Mouse (Mus musculus) stomach, embryonic 16.5 days (tissue): ENCODE results near the gene Jmjd4. TPM values are rescaled to one million over a fixed set of nuclear protein-coding genes. Genes with fewer than 3 reads are reported as not detected.
A peak's percentile ranks its signal among the peaks of the same experiment; 100 is the strongest.

Experiments used
- ATAC-seq: fragments of 200-750 bp; cut with Nextera tagmentation; 2 replicates; pipeline ENCODE4 v1.8.0; 2017; ENCODE audit warnings: moderate number of reproducible peaks, moderate TSS enrichment; ENCODE audit not compliant: insufficient read depth, low FRiP score
- H3K27ac ChIP-seq: fragments of 300-500 bp; sonication (generic); 2 replicates; pipeline ENCODE4 v1.5.1; 2014; ENCODE audit warnings: low read length
- H3K27me3 ChIP-seq: fragments of 300-500 bp; sonication (generic); 2 replicates; pipeline ENCODE4 v1.6.1; 2014; ENCODE audit warnings: low read length, control low read depth, mixed read lengths; ENCODE audit not compliant: control insufficient read depth, insufficient read depth
- H3K36me3 ChIP-seq: fragments of 300-500 bp; sonication (generic); 2 replicates; pipeline ENCODE4 v1.6.1; 2014; ENCODE audit warnings: low read length; ENCODE audit not compliant: control insufficient read depth, insufficient read depth
- H3K4me1 ChIP-seq: fragments of 300-500 bp; sonication (generic); 2 replicates; pipeline ENCODE4 v1.6.1; 2014; ENCODE audit warnings: low read length, control low read depth, mixed read lengths; ENCODE audit not compliant: control insufficient read depth, insufficient read depth
- H3K4me2 ChIP-seq: fragments of 300-500 bp; sonication (generic); 2 replicates; pipeline ENCODE4 v1.6.1; 2014; ENCODE audit warnings: low read depth, low read length, mixed read lengths
- H3K4me3 ChIP-seq: fragments of 300-500 bp; sonication (generic); replicated peaks from 2 replicates; pipeline ENCODE4 v1.5.1; 2014; ENCODE audit warnings: mild to moderate bottlenecking, low read length
- H3K9ac ChIP-seq: fragments of 300-500 bp; sonication (generic); 2 replicates; pipeline ENCODE4 v1.6.1; 2014; ENCODE audit warnings: low read length
- H3K9me3 ChIP-seq: fragments of 300-500 bp; sonication (generic); replicated peaks from 2 replicates; pipeline ENCODE4 v1.6.1; 2016; ENCODE audit warnings: low read length, control low read depth; ENCODE audit not compliant: control insufficient read depth
- whole genome bisulfite sequencing: fragments of 180-500 bp; shearing (Covaris S2); extraction: QIAGEN DNeasy Blood & Tissue Kit; methylation state at CpG from one replicate; pipeline ENCODE4 v1.1.7; 2014; 5-methylcytosine and 5-hydroxymethylcytosine counted together
- polyA plus RNA-seq: library from polyadenylated mRNA; unstranded; fragments of >200 nt; fragmentation: Nextera tagmentation; extraction: Ambion mirVana; gene quantifications from 2 replicates; pipeline ENCODE4 v1.2.1, GENCODE M21; 2015

Gene Jmjd4
- polyA plus RNA-seq, 1 experiment from 2014 or later, result 9.3 TPM

DNA sequence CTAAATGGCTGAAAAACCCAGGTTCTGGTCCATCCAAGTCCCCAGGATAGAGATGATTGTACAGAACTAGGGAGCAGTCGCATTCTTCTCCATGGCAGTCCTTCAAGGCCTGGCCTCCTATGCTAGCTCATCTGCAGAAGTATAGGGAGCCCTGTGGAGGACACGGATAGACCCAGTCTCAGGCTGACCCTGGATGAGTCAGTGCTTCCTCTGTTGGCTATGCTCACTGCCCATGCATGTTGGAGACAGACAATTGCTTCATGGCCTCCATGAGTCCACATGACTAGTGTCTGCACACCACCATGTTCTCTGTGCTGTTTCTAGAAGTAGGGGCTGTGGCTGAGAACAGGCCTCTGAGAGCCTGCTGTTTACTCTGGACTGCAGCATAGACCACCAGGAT is 6.5 kb downstream of the Jmjd4 start:
- H3K4me1 ChIP-seq, result no peaks in the 10 kb centered on the region; the same call in 1 of the 2 replicates
- no peak overlapping the region for H3K4me2 ChIP-seq
- H3K4me3 ChIP-seq, result no peak overlapping the region
- no peak for ATAC-seq
- peaks cover 17% of the 10 kb centered on the region; the same call in 1 of the 2 replicates for H3K36me3 ChIP-seq
- no peak overlapping the region for H3K27ac ChIP-seq
- no peak overlapping the region for H3K9ac ChIP-seq
- WGBS, result 85% methylated on average over 2 of the region's 2 CpGs
- no peaks in the 10 kb centered on the region for H3K27me3 ChIP-seq
- no peaks in the 10 kb centered on the region for H3K9me3 ChIP-seq

DNA sequence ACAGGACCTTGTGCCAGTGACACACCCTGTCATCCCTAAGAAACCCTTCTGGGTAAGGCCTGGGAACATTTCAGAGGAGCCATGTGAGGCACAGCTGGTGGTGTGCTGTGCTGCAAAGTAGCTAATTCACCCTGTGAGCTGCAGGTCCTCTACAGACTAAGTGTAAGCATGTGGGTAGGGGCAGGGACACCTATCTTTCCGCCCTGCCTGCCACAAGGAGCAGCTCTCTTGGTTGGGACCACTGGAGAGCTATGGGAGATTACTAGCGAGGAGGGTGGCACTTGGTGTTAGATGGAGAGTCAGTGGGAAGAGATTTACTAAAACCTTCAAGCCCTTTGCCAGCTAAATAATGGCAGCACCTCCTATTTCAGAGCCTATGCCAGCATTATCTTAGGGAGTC is 7.0 kb downstream of the Jmjd4 start:
- ATAC-seq, result no peak
- Histone ChIP-seq H3K4me1 (no peaks in the 10 kb centered on the region), H3K9ac (no peak overlapping the region), H3K36me3 (peaks cover 17% of the 10 kb centered on the region; the same call in 1 of the 2 replicates), H3K27ac (no peak overlapping the region), H3K27me3 (no peaks in the 10 kb centered on the region), H3K9me3 (peaks cover under 1% of the 10 kb centered on the region; the same call in 1 of the 2 replicates), H3K4me2 (no peak overlapping the region), H3K4me3 (no peak overlapping the region)
- 90% methylated on average over 2 of the region's 2 CpGs for WGBS

DNA sequence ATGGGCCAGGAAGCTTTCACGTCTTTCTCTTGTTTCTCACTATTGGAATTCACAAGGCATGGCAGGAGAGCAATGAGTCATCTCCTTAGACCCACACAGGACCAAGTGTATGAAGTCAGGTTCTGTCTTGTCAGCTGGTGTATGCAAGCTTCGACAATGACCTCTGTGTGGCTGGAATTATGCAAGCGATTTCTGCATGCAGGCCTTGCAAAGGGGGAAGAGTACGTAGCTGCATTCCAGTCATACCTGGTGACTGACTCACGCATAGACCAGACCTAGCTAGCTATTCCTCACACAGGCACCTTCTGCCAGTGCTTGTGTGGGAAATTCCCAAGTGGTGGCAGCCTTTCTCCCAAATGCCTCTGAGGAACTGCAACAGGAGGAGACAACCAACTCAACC is 9.1 kb downstream of the Jmjd4 start:
- H3K4me3 ChIP-seq, result no peak overlapping the region
- H3K27me3 ChIP-seq, result no peaks in the 10 kb centered on the region
- peak; percentile 87 for ATAC-seq
- no peaks in the 10 kb centered on the region for H3K4me1 ChIP-seq
- H3K27ac ChIP-seq, result peak overlapping the region; percentile 49; the same call in 1 of the 2 replicates
- H3K4me2 ChIP-seq, result no peak overlapping the region
- 20% methylated on average over 5 of the region's 5 CpGs for WGBS
- peaks cover 20% of the 10 kb centered on the region for H3K9me3 ChIP-seq
- H3K36me3 ChIP-seq, result peaks cover 33% of the 10 kb centered on the region
- H3K9ac ChIP-seq, result no peak overlapping the region

DNA sequence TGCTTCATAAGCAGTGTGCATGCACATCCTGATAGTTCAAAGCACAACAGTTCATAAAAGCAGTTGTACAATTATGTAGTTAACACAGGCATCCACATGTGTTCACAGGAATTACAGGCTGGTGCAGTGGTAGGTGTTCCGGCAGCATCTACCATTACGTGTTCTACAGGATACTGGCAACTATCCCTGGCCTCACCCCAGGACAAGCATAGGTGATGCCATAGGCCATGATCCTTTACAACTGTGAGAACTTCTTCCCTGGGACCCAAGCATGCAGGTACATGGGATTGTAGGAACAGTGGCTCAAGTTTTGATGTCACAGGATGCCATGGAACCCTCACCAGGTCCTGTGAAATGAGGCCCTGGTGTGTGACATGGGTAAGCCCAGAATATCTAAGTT is 10.6 kb downstream of the Jmjd4 start:
- Histone ChIP-seq H3K27me3 (no peaks in the 10 kb centered on the region), H3K4me2 (no peak overlapping the region), H3K27ac (no peak overlapping the region), H3K36me3 (peaks cover 40% of the 10 kb centered on the region), H3K9ac (no peak overlapping the region), H3K4me1 (no peaks in the 10 kb centered on the region), H3K9me3 (peaks cover 27% of the 10 kb centered on the region), H3K4me3 (no peak overlapping the region)
- ATAC-seq, result no peak
- whole genome bisulfite sequencing, result 89% methylated on average over 2 of the region's 2 CpGs

DNA sequence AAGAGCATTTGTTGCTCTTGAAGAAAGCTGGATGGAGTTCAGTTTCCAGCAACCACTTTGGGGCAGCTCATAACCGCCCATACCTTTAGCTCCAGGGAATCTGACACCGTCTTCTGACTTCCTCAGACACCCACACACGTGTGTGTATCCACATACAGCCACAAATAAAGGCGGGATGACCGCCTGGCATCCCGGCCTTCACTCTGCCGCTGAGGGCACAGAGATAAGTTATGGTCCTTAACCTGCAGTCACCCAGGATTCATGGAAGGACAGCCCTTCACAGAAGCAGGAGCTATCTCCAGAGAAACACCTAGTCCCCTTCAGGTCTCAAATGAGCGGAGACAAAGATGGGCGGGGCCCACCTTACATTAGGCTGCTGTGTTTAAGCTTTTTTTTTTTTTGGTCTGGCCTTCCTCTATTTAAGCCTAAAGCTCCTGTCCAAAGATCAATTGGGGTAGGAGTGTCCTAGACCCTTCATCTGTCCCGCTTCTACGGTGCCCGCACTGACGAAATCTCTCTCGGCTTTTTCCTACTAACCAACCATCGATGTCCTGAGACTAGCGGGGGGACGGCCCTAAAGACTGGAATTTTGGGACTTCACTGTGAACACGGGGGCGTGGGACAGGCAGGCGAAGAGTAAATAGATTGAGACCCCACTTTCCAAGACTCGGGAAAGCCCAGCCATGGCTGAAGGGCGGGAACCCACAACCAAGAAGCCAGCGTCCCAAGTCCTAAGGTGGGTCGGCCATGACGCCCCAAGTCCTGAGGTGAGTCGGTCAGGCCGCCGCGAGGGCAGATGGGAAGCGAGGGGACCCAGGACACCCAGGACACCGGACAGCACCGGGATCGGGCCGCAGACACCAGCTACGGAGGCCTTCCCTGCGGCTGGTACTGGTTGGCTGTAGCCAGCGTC is 21.8 kb downstream of the Jmjd4 start:
- peak overlapping the region; percentile 78 for H3K27ac ChIP-seq
- peak overlapping the region; percentile 83 for H3K9ac ChIP-seq
- peak overlapping the region; percentile 91 for H3K4me3 ChIP-seq
- no peaks in the 10 kb centered on the region for H3K9me3 ChIP-seq
- peaks cover 7% of the 10 kb centered on the region for H3K4me1 ChIP-seq
- H3K27me3 ChIP-seq, result no peaks in the 10 kb centered on the region
- peak; percentile 74; the same call in 1 of the 2 replicates for ATAC-seq
- no peaks in the 10 kb centered on the region for H3K36me3 ChIP-seq
- peak overlapping the region; percentile 84 for H3K4me2 ChIP-seq
- WGBS, result 3% methylated on average over 37 of the region's 37 CpGs

DNA sequence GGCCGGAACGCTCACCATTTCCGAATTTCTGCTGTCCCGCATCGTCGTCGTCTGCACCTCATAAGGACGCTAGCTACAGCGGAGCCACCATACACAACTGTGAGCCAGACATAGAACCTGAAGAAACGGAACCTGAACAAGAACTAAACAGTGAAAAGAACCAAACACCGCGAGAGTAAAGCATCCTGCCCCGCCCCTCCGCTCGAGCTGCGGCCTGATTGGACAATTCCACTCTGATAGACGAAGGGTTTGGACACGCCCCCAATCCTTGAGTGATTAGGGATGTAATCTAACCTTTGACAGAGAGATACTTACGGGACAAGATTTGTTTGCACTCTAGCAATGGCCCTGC is 22.5 kb downstream of the Jmjd4 start, which contains the start of gene Zfp867:
Gene Zfp867 (minus strand): TSS at position 149 of the 352 bp plus-strand sequence.
- peak; percentile 91 for ATAC-seq
- H3K9me3 ChIP-seq, result no peaks in the 10 kb centered on the region
- peak within 1 kb of the TSS; percentile 83 for H3K9ac ChIP-seq
- peak within 1 kb of the TSS; percentile 91 for H3K4me3 ChIP-seq
- peaks cover 7% of the 10 kb centered on the region for H3K4me1 ChIP-seq
- peak within 1 kb of the TSS; percentile 84 for H3K4me2 ChIP-seq
- no peaks in the 10 kb centered on the region for H3K36me3 ChIP-seq
- peak within 1 kb of the TSS; percentile 78 for H3K27ac ChIP-seq
- H3K27me3 ChIP-seq, result no peaks in the 10 kb centered on the region
- under 1% methylated on average over 19 of the region's 19 CpGs for WGBS

DNA sequence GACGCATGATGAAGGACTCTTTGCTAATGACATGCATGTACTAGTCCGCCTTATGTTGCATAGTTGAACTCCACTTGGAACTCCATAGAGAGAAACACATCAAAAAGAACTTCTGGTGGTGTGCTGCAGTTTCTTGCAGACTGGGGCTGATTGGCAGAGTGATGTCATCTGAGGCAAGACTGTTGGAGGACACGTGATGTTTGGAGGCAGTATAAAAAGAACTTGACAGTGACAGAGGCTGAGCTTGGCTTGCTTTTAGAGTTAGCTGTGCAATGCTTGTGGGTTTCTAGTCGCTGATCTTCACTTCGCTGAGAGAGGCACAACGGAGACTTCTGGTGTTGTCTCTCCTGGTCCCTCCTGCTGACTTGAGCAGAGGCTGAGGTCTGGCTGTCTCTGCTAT is 27.4 kb downstream of the Jmjd4 start:
- Histone ChIP-seq H3K4me3 (no peak overlapping the region), H3K4me2 (no peak overlapping the region), H3K9me3 (no peaks in the 10 kb centered on the region), H3K4me1 (no peaks in the 10 kb centered on the region), H3K36me3 (no peaks in the 10 kb centered on the region), H3K27me3 (no peaks in the 10 kb centered on the region), H3K27ac (no peak overlapping the region), H3K9ac (no peak overlapping the region)
- no peak for ATAC-seq
- WGBS, result 68% methylated on average over 6 of the region's 6 CpGs

DNA sequence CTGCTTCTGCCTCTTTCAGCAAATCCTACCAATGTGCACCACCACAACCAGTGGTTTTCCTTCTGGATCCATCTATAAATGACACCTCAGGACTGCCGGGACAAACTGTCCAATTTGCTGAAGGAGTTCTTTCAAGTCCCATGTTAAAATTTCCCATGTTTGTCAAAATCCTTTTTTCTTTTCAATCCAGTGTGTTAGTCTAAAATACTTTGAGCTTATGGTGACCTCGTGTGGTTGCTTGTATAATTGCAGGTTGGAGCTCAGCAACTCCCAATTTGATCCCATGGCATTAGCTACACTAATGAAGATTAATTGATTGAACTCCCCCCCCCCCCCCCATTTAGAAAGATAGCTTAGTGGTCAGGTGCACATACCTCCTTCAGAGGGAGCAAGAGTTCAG is 33.4 kb downstream of the Jmjd4 start:
- Histone ChIP-seq H3K9ac (no peak overlapping the region), H3K36me3 (peaks cover 17% of the 10 kb centered on the region; the same call in 1 of the 2 replicates), H3K27ac (no peak overlapping the region), H3K9me3 (no peaks in the 10 kb centered on the region), H3K4me1 (no peaks in the 10 kb centered on the region), H3K4me3 (no peak overlapping the region), H3K4me2 (no peak overlapping the region), H3K27me3 (no peaks in the 10 kb centered on the region)
- no peak for ATAC-seq
- 7% methylated on average over 2 of the region's 2 CpGs for WGBS

DNA sequence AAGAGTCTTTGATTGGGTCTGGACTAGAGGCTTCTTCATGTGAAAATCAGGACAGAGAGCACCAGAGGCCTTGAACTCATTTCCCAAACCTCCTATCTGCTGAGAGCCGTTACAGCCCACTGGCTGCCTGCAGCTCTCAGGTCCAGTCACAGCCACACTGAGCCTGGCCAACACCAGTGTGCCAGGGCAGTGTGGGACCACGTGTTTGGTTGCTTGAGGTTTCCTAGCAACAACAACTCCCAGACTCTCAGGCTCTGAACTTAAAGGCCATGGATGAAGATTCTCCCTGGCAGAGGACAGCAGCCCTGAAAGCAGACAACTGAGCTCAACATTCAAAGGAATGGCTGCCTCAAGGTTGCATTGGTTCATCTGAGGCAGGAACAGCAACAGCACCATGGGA is 35.8 kb downstream of the Jmjd4 start:
- Histone ChIP-seq H3K4me2 (no peak overlapping the region), H3K27ac (no peak overlapping the region), H3K4me1 (no peaks in the 10 kb centered on the region), H3K9me3 (no peaks in the 10 kb centered on the region), H3K36me3 (peaks cover 21% of the 10 kb centered on the region), H3K27me3 (no peaks in the 10 kb centered on the region), H3K9ac (no peak overlapping the region), H3K4me3 (no peak overlapping the region)
- 45% methylated on average over 2 of the region's 2 CpGs for WGBS
- ATAC-seq, result no peak
